Mouse (Mus musculus): ENCODE measurements around the gene Apoa4. TPM values are rescaled to one million over a fixed set of nuclear protein-coding genes. Genes with fewer than 3 reads are reported as not detected.

The Apoa4 gene
- polyA plus RNA-seq, 1 experiment from 2014 or later, result 0.67 TPM

GRCm38 (mm10) chr9:46256658-46257385 lies 16.3 kb downstream of the Apoa4 start:
- WGBS, result 81% methylated on average over 10 of the region's 10 CpGs
- Histone ChIP-seq H3K27ac (ENCODE audit: low read length) (no peak overlapping the region), H3K36me3 (ENCODE audit: control insufficient read depth, insufficient read depth, low read length) (no peaks in the 10 kb centered on the region), H3K4me3 (ENCODE audit: low read depth, low read length) (no peak overlapping the region), H3K9me3 (ENCODE audit: control insufficient read depth, low read depth, low read length) (no peaks in the 10 kb centered on the region), H3K9ac (replicated peaks; ENCODE audit: low read depth, low read length) (no peak overlapping the region), H3K4me2 (replicated peaks; ENCODE audit: low read depth, low read length) (no peak overlapping the region), H3K27me3 (ENCODE audit: control insufficient read depth, insufficient read depth, low read length) (no peaks in the 10 kb centered on the region), H3K4me1 (ENCODE audit: control insufficient read depth, insufficient read depth, low read length) (no peaks in the 10 kb centered on the region)
- ATAC-seq (ENCODE audit: insufficient number of reproducible peaks, insufficient read depth, low FRiP score, low read depth), result no peak

GRCm38 (mm10) chr9:46257546-46257945 lies 17.1 kb downstream of the Apoa4 start:
- Histone ChIP-seq H3K36me3 (ENCODE audit: control insufficient read depth, insufficient read depth, low read length) (no peaks in the 10 kb centered on the region), H3K27ac (ENCODE audit: low read length) (no peak overlapping the region), H3K9me3 (ENCODE audit: control insufficient read depth, low read depth, low read length) (no peaks in the 10 kb centered on the region), H3K4me3 (ENCODE audit: low read depth, low read length) (no peak overlapping the region), H3K4me1 (ENCODE audit: control insufficient read depth, insufficient read depth, low read length) (no peaks in the 10 kb centered on the region), H3K4me2 (replicated peaks; ENCODE audit: low read depth, low read length) (no peak overlapping the region), H3K9ac (replicated peaks; ENCODE audit: low read depth, low read length) (no peak overlapping the region), H3K27me3 (ENCODE audit: control insufficient read depth, insufficient read depth, low read length) (no peaks in the 10 kb centered on the region)
- ATAC-seq (ENCODE audit: insufficient number of reproducible peaks, insufficient read depth, low FRiP score, low read depth), result no peak
- WGBS, result 83% methylated on average over 3 of the region's 3 CpGs

- Histone ChIP-seq H3K9me3 (ENCODE audit: control insufficient read depth, low read depth, low read length) (no peaks in the 10 kb centered on the region), H3K4me1 (ENCODE audit: control insufficient read depth, insufficient read depth, low read length) (no peaks in the 10 kb centered on the region), H3K27ac (ENCODE audit: low read length) (no peak overlapping the region), H3K9ac (replicated peaks; ENCODE audit: low read depth, low read length) (no peak overlapping the region), H3K4me2 (replicated peaks; ENCODE audit: low read depth, low read length) (no peak overlapping the region), H3K36me3 (ENCODE audit: control insufficient read depth, insufficient read depth, low read length) (no peaks in the 10 kb centered on the region), H3K4me3 (ENCODE audit: low read depth, low read length) (no peak overlapping the region), H3K27me3 (ENCODE audit: control insufficient read depth, insufficient read depth, low read length) (no peaks in the 10 kb centered on the region)
- WGBS, result 87% methylated on average over 6 of the region's 6 CpGs
- no peak for ATAC-seq (ENCODE audit: insufficient number of reproducible peaks, insufficient read depth, low FRiP score, low read depth)
Observed at GRCm38 (mm10) chr9:46259111-46259510, 18.6 kb downstream of the Apoa4 start.

GRCm38 (mm10) chr9:46261131-46261530 lies 20.6 kb downstream of the Apoa4 start:
- 80% methylated on average over 7 of the region's 7 CpGs for WGBS
- H3K4me3 ChIP-seq (ENCODE audit: low read depth, low read length), result no peak overlapping the region
- ATAC-seq (ENCODE audit: insufficient number of reproducible peaks, insufficient read depth, low FRiP score, low read depth), result no peak
- H3K9me3 ChIP-seq (ENCODE audit: control insufficient read depth, low read depth, low read length), result no peaks in the 10 kb centered on the region
- H3K9ac ChIP-seq (replicated peaks; ENCODE audit: low read depth, low read length), result no peak overlapping the region
- no peaks in the 10 kb centered on the region for H3K4me1 ChIP-seq (ENCODE audit: control insufficient read depth, insufficient read depth, low read length)
- H3K27ac ChIP-seq (ENCODE audit: low read length), result no peak overlapping the region
- H3K4me2 ChIP-seq (replicated peaks; ENCODE audit: low read depth, low read length), result no peak overlapping the region
- no peaks in the 10 kb centered on the region for H3K27me3 ChIP-seq (ENCODE audit: control insufficient read depth, insufficient read depth, low read length)
- H3K36me3 ChIP-seq (ENCODE audit: control insufficient read depth, insufficient read depth, low read length), result no peaks in the 10 kb centered on the region

- no peaks in the 10 kb centered on the region for H3K36me3 ChIP-seq (ENCODE audit: control insufficient read depth, insufficient read depth, low read length)
- WGBS, result 43% methylated on average over 7 of the region's 7 CpGs
- no peak within 1 kb of the TSS for H3K4me2 ChIP-seq (replicated peaks; ENCODE audit: low read depth, low read length)
- no peak within 1 kb of the TSS for H3K27ac ChIP-seq (ENCODE audit: low read length)
- no peaks in the 10 kb centered on the region for H3K4me1 ChIP-seq (ENCODE audit: control insufficient read depth, insufficient read depth, low read length)
- peaks cover 4% of the 10 kb centered on the region; the same call in 1 of the 2 replicates for H3K27me3 ChIP-seq (ENCODE audit: control insufficient read depth, insufficient read depth, low read length)
- no peak within 1 kb of the TSS for H3K9ac ChIP-seq (replicated peaks; ENCODE audit: low read depth, low read length)
- no peak within 1 kb of the TSS for H3K4me3 ChIP-seq (ENCODE audit: low read depth, low read length)
- no peak for ATAC-seq (ENCODE audit: insufficient number of reproducible peaks, insufficient read depth, low FRiP score, low read depth)
- no peaks in the 10 kb centered on the region for H3K9me3 ChIP-seq (ENCODE audit: control insufficient read depth, low read depth, low read length)
Observed at GRCm38 (mm10) chr9:46268343-46268873, 27.9 kb downstream of the Apoa4 start, which contains the start of gene Apoa5. Gene Apoa5 (plus strand): TSS chr9:46268633.

GRCm38 (mm10) chr9:46269125-46269524 lies 28.6 kb downstream of the Apoa4 start:
- H3K9ac ChIP-seq (replicated peaks; ENCODE audit: low read depth, low read length), result no peak overlapping the region
- peaks cover 4% of the 10 kb centered on the region; the same call in 1 of the 2 replicates for H3K27me3 ChIP-seq (ENCODE audit: control insufficient read depth, insufficient read depth, low read length)
- H3K9me3 ChIP-seq (ENCODE audit: control insufficient read depth, low read depth, low read length), result no peaks in the 10 kb centered on the region
- H3K4me3 ChIP-seq (ENCODE audit: low read depth, low read length), result no peak overlapping the region
- H3K4me1 ChIP-seq (ENCODE audit: control insufficient read depth, insufficient read depth, low read length), result peaks cover 6% of the 10 kb centered on the region
- no peak for ATAC-seq (ENCODE audit: insufficient number of reproducible peaks, insufficient read depth, low FRiP score, low read depth)
- no peaks in the 10 kb centered on the region for H3K36me3 ChIP-seq (ENCODE audit: control insufficient read depth, insufficient read depth, low read length)
- 84% methylated on average over 5 of the region's 5 CpGs for WGBS
- no peak overlapping the region for H3K4me2 ChIP-seq (replicated peaks; ENCODE audit: low read depth, low read length)
- H3K27ac ChIP-seq (ENCODE audit: low read length), result no peak overlapping the region

GRCm38 (mm10) chr9:46270782-46271181 lies 30.3 kb downstream of the Apoa4 start:
- Histone ChIP-seq H3K4me1 (ENCODE audit: control insufficient read depth, insufficient read depth, low read length) (peaks cover 6% of the 10 kb centered on the region), H3K36me3 (ENCODE audit: control insufficient read depth, insufficient read depth, low read length) (peaks cover 6% of the 10 kb centered on the region; the same call in 1 of the 2 replicates), H3K4me3 (ENCODE audit: low read depth, low read length) (no peak overlapping the region), H3K27me3 (ENCODE audit: control insufficient read depth, insufficient read depth, low read length) (peaks cover 4% of the 10 kb centered on the region; the same call in 1 of the 2 replicates), H3K9ac (replicated peaks; ENCODE audit: low read depth, low read length) (no peak overlapping the region), H3K27ac (ENCODE audit: low read length) (no peak overlapping the region), H3K9me3 (ENCODE audit: control insufficient read depth, low read depth, low read length) (no peaks in the 10 kb centered on the region), H3K4me2 (replicated peaks; ENCODE audit: low read depth, low read length) (no peak overlapping the region)
- no peak for ATAC-seq (ENCODE audit: insufficient number of reproducible peaks, insufficient read depth, low FRiP score, low read depth)
- 91% methylated on average over 4 of the region's 4 CpGs for WGBS

- H3K9me3 ChIP-seq (ENCODE audit: control insufficient read depth, low read depth, low read length), result no peaks in the 10 kb centered on the region
- H3K4me1 ChIP-seq (ENCODE audit: control insufficient read depth, insufficient read depth, low read length), result peaks cover 6% of the 10 kb centered on the region
- peaks cover 18% of the 10 kb centered on the region; the same call in 1 of the 2 replicates for H3K36me3 ChIP-seq (ENCODE audit: control insufficient read depth, insufficient read depth, low read length)
- H3K27me3 ChIP-seq (ENCODE audit: control insufficient read depth, insufficient read depth, low read length), result peaks cover 4% of the 10 kb centered on the region; the same call in 1 of the 2 replicates
- H3K4me2 ChIP-seq (replicated peaks; ENCODE audit: low read depth, low read length), result no peak overlapping the region
- no peak overlapping the region for H3K27ac ChIP-seq (ENCODE audit: low read length)
- no peak overlapping the region for H3K9ac ChIP-seq (replicated peaks; ENCODE audit: low read depth, low read length)
- H3K4me3 ChIP-seq (ENCODE audit: low read depth, low read length), result no peak overlapping the region
- no peak for ATAC-seq (ENCODE audit: insufficient number of reproducible peaks, insufficient read depth, low FRiP score, low read depth)
- WGBS, result 77% methylated on average over 9 of the region's 9 CpGs
Observed at GRCm38 (mm10) chr9:46272070-46272469, 31.6 kb downstream of the Apoa4 start.

Data from stomach, embryonic 14.5 days (tissue).